Mouse (Mus musculus) heart, adult 9 months (tissue): Measurements from ENCODE around the gene Gadd45a.

Experiments
- DNase-seq, 2 experiments: peaks; one replicate each; pipeline ENCODE4 v3.0.0; 2022; ENCODE audit warnings: low spot score in 2 of 2

Gene Gadd45a

DNA sequence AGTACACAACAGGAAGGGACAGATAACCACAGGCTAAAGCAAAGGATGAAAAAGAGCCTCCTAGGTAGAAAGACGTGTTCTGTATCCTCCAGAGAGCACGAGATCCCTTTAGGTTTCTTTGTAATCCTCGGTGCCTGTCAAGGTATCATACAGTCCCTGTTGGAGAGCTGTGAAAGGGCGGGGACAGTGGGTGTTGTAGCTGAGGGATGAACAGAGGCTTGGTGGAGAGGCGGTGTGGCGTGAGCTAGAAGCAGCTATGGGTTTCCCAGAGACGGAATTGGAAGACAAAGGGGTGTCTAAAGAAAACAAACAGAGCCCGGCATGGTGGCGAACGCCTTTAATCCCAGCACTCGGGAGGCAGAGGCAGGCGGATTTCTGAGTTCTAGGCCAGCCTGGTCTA lies 51.2 kb downstream of the Gadd45a start:
- no peak for DNase-seq

DNA sequence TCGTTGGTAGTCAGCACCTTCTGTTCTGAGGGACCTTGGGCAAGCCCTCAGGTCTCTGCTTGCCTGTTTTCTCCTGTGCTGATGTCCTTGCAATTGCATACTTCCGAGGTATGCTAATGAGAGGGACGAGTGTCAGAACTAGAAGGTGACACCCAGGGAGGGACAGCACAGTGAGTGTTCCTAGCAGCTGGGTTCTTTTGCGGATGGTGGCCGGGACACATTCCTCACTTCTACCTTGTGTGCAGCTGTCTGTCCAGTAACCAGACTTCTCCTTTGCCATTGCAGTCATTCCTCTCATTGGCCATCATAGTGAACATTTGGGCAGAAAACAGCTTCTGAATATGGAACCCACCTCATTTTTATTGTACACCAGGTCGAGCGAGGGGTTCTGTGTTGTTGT lies 51.8 kb downstream of the Gadd45a start:
- DNase-seq: no peak
